Mouse (Mus musculus) ES-E14 (cell line): ENCODE measurements around the gene Acp7.

Experiments used
- CHD2 ChIP-seq: IDR thresholded peaks from 2 replicates; pipeline ENCODE4 v1.6.1; 2014; ENCODE audit warnings: mild to moderate bottlenecking, low read depth, low read length, inconsistent platforms
- HCFC1 ChIP-seq: IDR thresholded peaks from 2 replicates; pipeline ENCODE4 v1.6.1; 2012; ENCODE audit warnings: low read length, inconsistent platforms, borderline replicate concordance; ENCODE audit not compliant: insufficient read depth

DNA sequence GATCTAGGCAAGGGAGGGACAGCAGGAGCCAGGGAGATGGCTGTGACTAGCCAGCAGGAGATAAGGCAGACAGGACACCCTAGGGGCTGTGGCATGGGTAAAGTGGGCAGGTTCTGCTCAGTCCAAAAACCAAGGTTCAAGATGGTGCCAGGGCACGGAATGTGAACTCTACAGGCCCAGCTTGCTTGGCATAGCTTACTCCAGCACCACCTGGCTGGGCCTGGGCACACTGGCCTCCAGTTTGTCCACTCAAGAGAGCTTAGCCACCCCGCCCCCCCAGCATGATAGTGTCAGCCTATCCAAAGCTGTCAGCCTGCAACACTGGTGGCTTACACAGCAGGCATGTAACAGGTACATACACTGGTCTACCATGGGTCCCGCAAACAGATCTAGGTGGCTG, 57.9 kb downstream of the Acp7 start:
- TF ChIP-seq HCFC1 (no peak), CHD2 (no peak)
